ENCODE assay signal across 8 mouse cellular contexts in genomic region chr1:74362325-74363229, GRCm38 (mm10). TPM values are rescaled to one million over a fixed set of nuclear protein-coding genes. Genes with fewer than 3 reads are reported as not detected.
DNase-seq lines count a peak whose midpoint lies in the region; ATAC-seq and TF ChIP-seq lines count a peak whose summit lies in the region.

No protein-coding gene starts in this region.

- TF ChIP-seq CTCF in testis, adult 2 months (IDR thresholded peaks at IDR 0.05; ENCODE audit: control insufficient read depth, insufficient read depth, insufficient replicate concordance, low read depth, low read length): no peak; the same call in 1 of the 2 replicates

- 65% methylated on average over 17 of the region's 17 CpGs for WGBS in forebrain, embryonic 14.5 days
- WGBS in forebrain, embryonic 11.5 days: 70% methylated on average over 17 of the region's 17 CpGs
- 57% methylated on average over 17 of the region's 17 CpGs for WGBS in kidney, embryonic 15.5 days

- DNase-seq in forebrain, embryonic 14.5 days (ENCODE audit: low spot score): no peak
- no peak for DNase-seq in forebrain, embryonic 11.5 days (ENCODE audit: low spot score)
- no peak for DNase-seq in kidney, adult 18-20 months
- DNase-seq in testis, postnatal 10 days (ENCODE audit: low spot score): no peak
- no peak for DNase-seq in urinary bladder, postnatal 25 days (ENCODE audit: low spot score)
- no peak for DNase-seq in adrenal gland, adult 2 months

- H3K4me3 ChIP-seq in forebrain, embryonic 14.5 days (ENCODE audit: low read depth, low read length): no peak overlapping the region
- no peak overlapping the region for H3K4me3 ChIP-seq in forebrain, embryonic 11.5 days (ENCODE audit: low read depth, low read length)
- no peak overlapping the region for H3K4me3 ChIP-seq in kidney, embryonic 15.5 days (replicated peaks)
- peak overlapping the region; percentile 64 for H3K4me3 ChIP-seq in testis, adult 2 months (ENCODE audit: control insufficient read depth, low read depth, low read length)

- no peak overlapping the region for H3K4me2 ChIP-seq in forebrain, embryonic 14.5 days (ENCODE audit: low read length)
- no peak overlapping the region for H3K4me2 ChIP-seq in forebrain, embryonic 11.5 days (ENCODE audit: low read depth, low read length, severe bottlenecking)
- H3K4me2 ChIP-seq in kidney, embryonic 15.5 days: peak overlapping the region; percentile 21; the same call in 1 of the 2 replicates

- no peaks in the 10 kb centered on the region for H3K36me3 ChIP-seq in forebrain, embryonic 14.5 days (ENCODE audit: control insufficient read depth, insufficient read depth, low read length)
- H3K36me3 ChIP-seq in forebrain, embryonic 11.5 days (ENCODE audit: control insufficient read depth, insufficient read depth, low read length): no peaks in the 10 kb centered on the region
- no peaks in the 10 kb centered on the region for H3K36me3 ChIP-seq in kidney, embryonic 15.5 days
- no peaks in the 10 kb centered on the region for H3K36me3 ChIP-seq in testis, adult 2 months (ENCODE audit: control insufficient read depth, insufficient read depth, low read length)

- H3K27me3 ChIP-seq in forebrain, embryonic 14.5 days (replicated peaks; ENCODE audit: control insufficient read depth, insufficient read depth, low read length): 0 out of 2 replicates have a peak, but pooled peaks cover 3% of the 10 kb centered on the region
- no peaks in the 10 kb centered on the region for H3K27me3 ChIP-seq in forebrain, embryonic 11.5 days (ENCODE audit: control insufficient read depth, insufficient read depth, low read length)
- no peaks in the 10 kb centered on the region for H3K27me3 ChIP-seq in kidney, embryonic 15.5 days
- H3K27me3 ChIP-seq in testis, adult 2 months (ENCODE audit: control insufficient read depth, insufficient read depth, low read length): no peaks in the 10 kb centered on the region

- no peaks in the 10 kb centered on the region for H3K4me1 ChIP-seq in forebrain, embryonic 14.5 days (ENCODE audit: control insufficient read depth, insufficient read depth, low read length)
- no peaks in the 10 kb centered on the region for H3K4me1 ChIP-seq in forebrain, embryonic 11.5 days (replicated peaks; ENCODE audit: control insufficient read depth, insufficient read depth, low read length)
- H3K4me1 ChIP-seq in kidney, embryonic 15.5 days: peaks cover 16% of the 10 kb centered on the region
- H3K4me1 ChIP-seq in testis, adult 2 months (ENCODE audit: control insufficient read depth, insufficient read depth, low read length): peaks cover 2% of the 10 kb centered on the region

- no peak overlapping the region for H3K27ac ChIP-seq in forebrain, embryonic 14.5 days (ENCODE audit: low read depth, low read length)
- H3K27ac ChIP-seq in forebrain, embryonic 11.5 days (ENCODE audit: low read depth, low read length): no peak overlapping the region
- H3K27ac ChIP-seq in kidney, embryonic 15.5 days: no peak overlapping the region
- H3K27ac ChIP-seq in testis, adult 2 months (ENCODE audit: control insufficient read depth, insufficient read depth, low read depth, low read length): no peak overlapping the region

- H3K9ac ChIP-seq in forebrain, embryonic 14.5 days (ENCODE audit: low read length): no peak overlapping the region
- no peak overlapping the region for H3K9ac ChIP-seq in forebrain, embryonic 11.5 days (ENCODE audit: low read length)
- no peak overlapping the region for H3K9ac ChIP-seq in kidney, embryonic 15.5 days

- no peaks in the 10 kb centered on the region for H3K9me3 ChIP-seq in forebrain, embryonic 14.5 days (replicated peaks; ENCODE audit: control insufficient read depth, low read length)
- no peaks in the 10 kb centered on the region for H3K9me3 ChIP-seq in forebrain, embryonic 11.5 days (ENCODE audit: control insufficient read depth, low read length)
- no peaks in the 10 kb centered on the region for H3K9me3 ChIP-seq in kidney, embryonic 15.5 days (replicated peaks)

- ATAC-seq in forebrain, embryonic 14.5 days: 0 out of 2 replicates have a peak, but pooled peaks have one; percentile 22
- ATAC-seq in forebrain, embryonic 11.5 days (replicated peaks; ENCODE audit: low FRiP score): no peak
- ATAC-seq in kidney, embryonic 15.5 days (replicated peaks; ENCODE audit: low FRiP score): no peak; the same call in 1 of the 2 replicates

- 0 out of 2 replicates have a peak, but pooled peaks have one; percentile 18 for TF ChIP-seq POLR2A in testis, adult 2 months (IDR thresholded peaks at IDR 0.05; ENCODE audit: control insufficient read depth, low read depth, low read length)

RNA-seq across cellular contexts. Expression of gene Catip, which starts 0.7 kb away (rescaled TPM):
- 0.50 and 0.93 TPM in 2 replicates for polyA plus RNA-seq in forebrain, embryonic 14.5 days (2014; fragmentation: Nextera tagmentation; extraction: Ambion mirVana)
- 0.52 TPM in 1 of 2 replicates, not detected in the other for polyA plus RNA-seq in forebrain, embryonic 11.5 days (2014; fragmentation: Nextera tagmentation; extraction: Ambion mirVana)
- 0.67 and 0.82 TPM in 2 replicates for polyA plus RNA-seq in kidney, embryonic 15.5 days (2015; fragmentation: Nextera tagmentation; extraction: Ambion mirVana)
- polyA plus RNA-seq in testis, adult 2 months (2012; rRNA removed): 22.0 and 25.9 TPM in 2 replicates
- total RNA-seq in adrenal gland, adult 2 months (2021): under 1 TPM; 0.29 to 0.69 TPM
- polyA plus RNA-seq in adrenal gland, adult 2 months (2012; rRNA removed): 0.24 and 0.51 TPM in 2 replicates

RNA-seq across cellular contexts. Expression of gene Slc11a1, which starts 12.4 kb away (rescaled TPM):
- polyA plus RNA-seq in forebrain, embryonic 14.5 days (2014; fragmentation: Nextera tagmentation; extraction: Ambion mirVana): 1.9 and 2.4 TPM in 2 replicates
- 1.0 and 1.9 TPM in 2 replicates for polyA plus RNA-seq in forebrain, embryonic 11.5 days (2014; fragmentation: Nextera tagmentation; extraction: Ambion mirVana)
- 3.8 and 5.9 TPM in 2 replicates for polyA plus RNA-seq in kidney, embryonic 15.5 days (2015; fragmentation: Nextera tagmentation; extraction: Ambion mirVana)
- polyA plus RNA-seq in testis, adult 2 months (2012; rRNA removed): 3.0 and 3.1 TPM in 2 replicates
- total RNA-seq in adrenal gland, adult 2 months (2021): 10 to 100 TPM; 13.1 to 16.3 TPM
- 39.4 and 50.7 TPM in 2 replicates for polyA plus RNA-seq in adrenal gland, adult 2 months (2012; rRNA removed)

RNA-seq across cellular contexts. Expression of gene Ctdsp1, which starts 28.7 kb away (rescaled TPM):
- 19.9 and 22.3 TPM in 2 replicates for polyA plus RNA-seq in forebrain, embryonic 14.5 days (2014; fragmentation: Nextera tagmentation; extraction: Ambion mirVana)
- 45.7 and 46.9 TPM in 2 replicates for polyA plus RNA-seq in forebrain, embryonic 11.5 days (2014; fragmentation: Nextera tagmentation; extraction: Ambion mirVana)
- 81.1 and 82.0 TPM in 2 replicates for polyA plus RNA-seq in kidney, embryonic 15.5 days (2015; fragmentation: Nextera tagmentation; extraction: Ambion mirVana)
- 12.1 and 13.6 TPM in 2 replicates for polyA plus RNA-seq in testis, adult 2 months (2012; rRNA removed)
- 100 to 1,000 TPM; 169 to 172 TPM for total RNA-seq in adrenal gland, adult 2 months (2021)
- polyA plus RNA-seq in adrenal gland, adult 2 months (2012; rRNA removed): 195 and 226 TPM in 2 replicates

RNA-seq across cellular contexts. Expression of gene Vil1, which starts 46.6 kb away (rescaled TPM):
- polyA plus RNA-seq in forebrain, embryonic 14.5 days (2014; fragmentation: Nextera tagmentation; extraction: Ambion mirVana): 0.14 and 0.33 TPM in 2 replicates
- 0.13 and 0.21 TPM in 2 replicates for polyA plus RNA-seq in forebrain, embryonic 11.5 days (2014; fragmentation: Nextera tagmentation; extraction: Ambion mirVana)
- 11.5 and 12.3 TPM in 2 replicates for polyA plus RNA-seq in kidney, embryonic 15.5 days (2015; fragmentation: Nextera tagmentation; extraction: Ambion mirVana)
- 0.09 and 0.22 TPM in 2 replicates for polyA plus RNA-seq in testis, adult 2 months (2012; rRNA removed)
- 1 to 10 TPM in 1 of 2 experiments, under 1 TPM in 1; 0.95 to 1.1 TPM for total RNA-seq in adrenal gland, adult 2 months (2021)
- polyA plus RNA-seq in adrenal gland, adult 2 months (2012; rRNA removed): 0.13 and 0.20 TPM in 2 replicates

RNA-seq across cellular contexts. Expression of gene Tmbim1, which starts 57.2 kb away (rescaled TPM):
- polyA plus RNA-seq in forebrain, embryonic 14.5 days (2014; fragmentation: Nextera tagmentation; extraction: Ambion mirVana): 3.7 and 4.9 TPM in 2 replicates
- 6.9 and 8.2 TPM in 2 replicates for polyA plus RNA-seq in forebrain, embryonic 11.5 days (2014; fragmentation: Nextera tagmentation; extraction: Ambion mirVana)
- polyA plus RNA-seq in kidney, embryonic 15.5 days (2015; fragmentation: Nextera tagmentation; extraction: Ambion mirVana): 25.6 and 31.2 TPM in 2 replicates
- 6.3 TPM in 2 replicates for polyA plus RNA-seq in testis, adult 2 months (2012; rRNA removed)
- 100 to 1,000 TPM in 1 of 2 experiments, 10 to 100 TPM in 1; 98.3 to 115 TPM for total RNA-seq in adrenal gland, adult 2 months (2021)
- polyA plus RNA-seq in adrenal gland, adult 2 months (2012; rRNA removed): 834 and 852 TPM in 2 replicates

Comparison
In these comparisons a context has a peak if more than half of its experiments do, and no peak if none do; other contexts are left out.
1. RNA of gene Catip, which starts 0.7 kb away (polyA plus RNA-seq): 22.0 to 25.9 TPM in testis, adult 2 months; 0.67 to 0.82 TPM in kidney, embryonic 15.5 days, 0.52 TPM in forebrain, embryonic 11.5 days, 0.50 to 0.93 TPM in forebrain, embryonic 14.5 days and 0.24 to 0.51 TPM in adrenal gland, adult 2 months; every median in the first group is over 10 times any median in the second.